Mouse (Mus musculus) limb, embryonic 14.5 days (tissue): ENCODE results near the gene C2cd4c. TPM values are rescaled to one million over a fixed set of nuclear protein-coding genes. Genes with fewer than 3 reads are reported as not detected.

Source experiments
- ATAC-seq: fragments of 200-750 bp; cut with Nextera tagmentation; 2 replicates; pipeline ENCODE4 v1.8.0; 2017; ENCODE audit warnings: low read depth, moderate number of reproducible peaks, moderate TSS enrichment; ENCODE audit not compliant: low FRiP score
- DNase-seq: peaks from one replicate; pipeline ENCODE4 v3.0.0-alpha.2; 2015; ENCODE audit warnings: low spot score
- H3K27ac ChIP-seq: fragments of 300-500 bp; sonication (generic); replicated peaks from 2 replicates; pipeline ENCODE4 v1.5.1; 2014; ENCODE audit warnings: low read depth, mild to moderate bottlenecking, low read length, moderate library complexity, mixed read lengths
- H3K27me3 ChIP-seq: fragments of 300-500 bp; sonication (generic); 2 replicates; pipeline ENCODE4 v1.6.1; 2014; ENCODE audit warnings: low read length, mixed read lengths; ENCODE audit not compliant: control insufficient read depth, insufficient read depth
- H3K36me3 ChIP-seq: fragments of 300-500 bp; sonication (generic); 2 replicates; pipeline ENCODE4 v1.6.1; 2014; ENCODE audit warnings: mild to moderate bottlenecking, low read length, moderate library complexity, mixed read lengths; ENCODE audit not compliant: control insufficient read depth, insufficient read depth
- H3K4me1 ChIP-seq: fragments of 300-500 bp; sonication (generic); 2 replicates; pipeline ENCODE4 v1.6.1; 2014; ENCODE audit warnings: antibody characterized with exemption, low read length, mixed read lengths; ENCODE audit not compliant: control insufficient read depth, insufficient read depth
- H3K4me2 ChIP-seq: fragments of 300-500 bp; sonication (generic); replicated peaks from 2 replicates; pipeline ENCODE4 v1.6.1; 2014; ENCODE audit warnings: low read depth, mild to moderate bottlenecking, low read length, moderate library complexity; ENCODE audit not compliant: severe bottlenecking
- H3K4me3 ChIP-seq: fragments of 300-500 bp; sonication (generic); replicated peaks from 2 replicates; pipeline ENCODE4 v1.5.1; 2014; ENCODE audit warnings: low read length
- H3K9ac ChIP-seq: fragments of 300-500 bp; sonication (generic); 2 replicates; pipeline ENCODE4 v1.6.1; 2014; ENCODE audit warnings: mild to moderate bottlenecking, low read depth, low read length, moderate library complexity; ENCODE audit not compliant: severe bottlenecking
- H3K9me3 ChIP-seq: fragments of 300-500 bp; sonication (generic); 2 replicates; pipeline ENCODE4 v1.6.1; 2016; ENCODE audit warnings: low read length; ENCODE audit not compliant: control insufficient read depth
- POLR2A ChIP-seq: fragments of 200-500 bp; IDR thresholded peaks from 2 replicates; pipeline ENCODE4 v1.8.0; 2012; ENCODE audit warnings: inconsistent platforms, mild to moderate bottlenecking, moderate library complexity, borderline replicate concordance; ENCODE audit not compliant: insufficient read depth, insufficient read length; ENCODE audit errors: extremely low read depth
- WGBS: fragments of 180-500 bp; shearing (Covaris S2); extraction: QIAGEN DNeasy Blood & Tissue Kit; methylation state at CpG from one replicate; pipeline ENCODE4 v1.1.7; 2014; 5-methylcytosine and 5-hydroxymethylcytosine counted together
- polyA plus RNA-seq, 2 experiments: library from polyadenylated mRNA; depleted of rRNA in 1 of 2; stranded (reverse) in 1 of 2; unstranded in 1 of 2; fragments of >200 nt; fragmentation: Nextera tagmentation in 1 of 2; extraction: Ambion mirVana in 1 of 2; gene quantifications; 2 replicates each; pipeline versions ENCODE4 v1.2.1 to v1.2.3; 2012 to 2014

The C2cd4c gene
- polyA plus RNA-seq, 2 experiments: 1.0 TPM; not detected in 1

DNA sequence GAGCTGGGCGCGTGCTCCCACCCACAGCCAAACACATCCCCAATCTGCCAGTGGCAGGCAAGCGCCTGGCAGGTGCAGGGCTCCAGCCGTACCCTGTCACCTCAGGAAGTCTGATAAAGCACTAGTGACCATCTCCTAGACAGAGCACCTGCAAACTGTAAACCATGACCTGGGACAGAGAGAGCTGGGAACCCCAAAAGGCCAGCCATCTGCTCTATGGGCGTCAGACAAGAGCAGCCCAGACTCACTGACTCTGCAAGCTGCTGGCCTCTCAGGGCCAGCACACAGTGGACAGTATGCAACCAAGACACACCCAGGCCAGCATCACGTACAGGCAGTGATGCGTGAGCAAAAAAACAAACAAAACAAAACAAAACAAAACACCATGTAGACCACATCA is 34.9 kb downstream of the C2cd4c start:
- 75% methylated on average over 7 of the region's 7 CpGs for WGBS
- ATAC-seq (no peak), DNase-seq (no peak)
- no peaks in the 10 kb centered on the region for H3K9me3 ChIP-seq
- TF ChIP-seq POLR2A: no peak
- H3K4me1 ChIP-seq: no peaks in the 10 kb centered on the region
- no peak overlapping the region for H3K4me3 ChIP-seq
- H3K27me3 ChIP-seq: no peaks in the 10 kb centered on the region
- H3K27ac ChIP-seq: no peak overlapping the region
- no peak overlapping the region for H3K4me2 ChIP-seq
- no peak overlapping the region for H3K9ac ChIP-seq
- H3K36me3 ChIP-seq: no peaks in the 10 kb centered on the region

- whole genome bisulfite sequencing: 37% methylated on average over 9 of the region's 9 CpGs
- DNase-seq: no peak
- H3K9me3 ChIP-seq: no peaks in the 10 kb centered on the region
- no peak for TF ChIP-seq POLR2A
- H3K27me3 ChIP-seq: no peaks in the 10 kb centered on the region
- H3K4me2 ChIP-seq: no peak overlapping the region
- H3K4me1 ChIP-seq: no peaks in the 10 kb centered on the region
- ATAC-seq: no peak
- no peak overlapping the region for H3K9ac ChIP-seq
- H3K36me3 ChIP-seq: no peaks in the 10 kb centered on the region
- H3K27ac ChIP-seq: no peak overlapping the region
- no peak overlapping the region for H3K4me3 ChIP-seq
Observed at GRCm38 (mm10) chr10:79578276-79578675, 35.5 kb downstream of the C2cd4c start.

- WGBS: 72% methylated on average over 4 of the region's 4 CpGs
- TF ChIP-seq POLR2A: no peak
- no peak overlapping the region for H3K9ac ChIP-seq
- no peak overlapping the region for H3K4me2 ChIP-seq
- ATAC-seq (no peak), DNase-seq (no peak)
- no peaks in the 10 kb centered on the region for H3K27me3 ChIP-seq
- H3K27ac ChIP-seq: no peak overlapping the region
- H3K36me3 ChIP-seq: no peaks in the 10 kb centered on the region
- H3K9me3 ChIP-seq: no peaks in the 10 kb centered on the region
- no peak overlapping the region for H3K4me3 ChIP-seq
- H3K4me1 ChIP-seq: no peaks in the 10 kb centered on the region
Observed at GRCm38 (mm10) chr10:79577376-79577775, 36.4 kb downstream of the C2cd4c start.

DNA sequence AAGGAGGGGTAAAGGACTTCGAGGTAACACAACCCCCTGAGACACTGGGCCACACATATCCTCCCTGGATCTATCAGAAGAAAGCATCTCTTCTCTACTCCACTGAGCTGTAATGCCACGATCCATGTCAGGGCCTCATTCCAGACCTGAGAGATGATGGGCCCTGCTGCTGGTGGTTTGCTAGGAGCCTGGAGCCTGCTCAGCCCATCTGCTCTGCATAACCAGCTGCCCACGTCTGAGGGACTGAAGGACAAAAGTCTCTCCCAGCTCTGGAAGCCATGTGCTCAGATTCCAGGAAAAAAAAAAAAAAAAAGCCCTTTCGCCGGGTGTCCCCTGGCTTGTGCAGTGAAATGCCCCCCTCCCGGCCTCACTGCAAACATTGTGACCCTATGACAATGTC is 38.1 kb downstream of the C2cd4c start:
- H3K4me3 ChIP-seq: no peak overlapping the region
- no peak overlapping the region for H3K9ac ChIP-seq
- H3K27ac ChIP-seq: no peak overlapping the region
- ATAC-seq (no peak), DNase-seq (no peak)
- WGBS: 72% methylated on average over 6 of the region's 6 CpGs
- no peak overlapping the region for H3K4me2 ChIP-seq
- no peak for TF ChIP-seq POLR2A
- H3K4me1 ChIP-seq: no peaks in the 10 kb centered on the region
- H3K27me3 ChIP-seq: no peaks in the 10 kb centered on the region
- H3K36me3 ChIP-seq: no peaks in the 10 kb centered on the region
- no peaks in the 10 kb centered on the region for H3K9me3 ChIP-seq

DNA sequence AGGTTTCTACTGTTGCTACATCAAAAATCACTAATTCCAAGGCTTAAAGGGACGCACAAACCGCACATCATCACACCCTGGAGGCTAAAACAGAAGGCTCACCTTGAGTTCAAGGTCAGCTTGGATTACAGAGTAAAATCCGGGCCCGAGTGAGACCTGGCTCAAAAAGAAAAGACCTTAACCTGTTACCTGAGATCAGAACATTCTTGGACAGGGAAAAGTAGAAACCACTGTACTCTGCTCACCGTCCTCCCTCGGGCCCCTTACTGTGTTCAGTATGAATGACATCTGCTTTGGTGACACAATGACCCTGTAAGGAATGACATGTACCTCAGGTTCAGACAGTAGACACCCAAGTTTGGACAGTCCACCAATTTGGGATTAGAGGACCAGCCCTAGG is 39.0 kb downstream of the C2cd4c start:
- H3K27ac ChIP-seq: no peak overlapping the region
- ATAC-seq (no peak), DNase-seq (no peak)
- H3K36me3 ChIP-seq: no peaks in the 10 kb centered on the region
- no peak overlapping the region for H3K4me2 ChIP-seq
- WGBS: 83% methylated on average over 6 of the region's 6 CpGs
- H3K4me3 ChIP-seq: no peak overlapping the region
- no peaks in the 10 kb centered on the region for H3K4me1 ChIP-seq
- H3K9me3 ChIP-seq: no peaks in the 10 kb centered on the region
- TF ChIP-seq POLR2A: no peak
- H3K9ac ChIP-seq: no peak overlapping the region
- H3K27me3 ChIP-seq: no peaks in the 10 kb centered on the region

DNA sequence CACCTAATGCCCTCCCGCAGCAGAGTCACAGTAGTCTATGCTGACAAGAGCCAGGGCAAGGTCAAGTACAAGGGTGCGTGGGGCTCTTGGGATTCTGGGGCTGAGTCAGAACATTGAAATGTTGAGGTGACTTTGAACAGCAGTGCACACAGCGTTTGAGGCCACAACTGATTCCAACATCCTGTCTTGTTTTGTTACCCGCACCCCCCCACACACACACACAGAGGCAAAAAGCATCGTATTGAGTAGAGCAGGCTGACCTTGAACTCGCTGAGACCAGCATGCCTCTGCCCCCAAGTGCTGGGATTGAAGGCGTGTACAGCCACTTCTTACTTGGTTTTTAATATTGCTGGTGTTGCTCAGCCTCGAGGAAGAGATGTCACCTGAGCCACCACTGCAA is 39.5 kb downstream of the C2cd4c start:
- H3K4me2 ChIP-seq: no peak overlapping the region
- no peaks in the 10 kb centered on the region for H3K4me1 ChIP-seq
- no peak overlapping the region for H3K4me3 ChIP-seq
- TF ChIP-seq POLR2A: no peak
- DNase-seq (no peak), ATAC-seq (no peak)
- H3K9me3 ChIP-seq: no peaks in the 10 kb centered on the region
- WGBS: 77% methylated on average over 8 of the region's 8 CpGs
- no peak overlapping the region for H3K9ac ChIP-seq
- H3K27me3 ChIP-seq: no peaks in the 10 kb centered on the region
- no peaks in the 10 kb centered on the region for H3K36me3 ChIP-seq
- H3K27ac ChIP-seq: no peak overlapping the region
